Mouse (Mus musculus) cortical plate, adult 2 months (tissue): ENCODE measurements around the gene Celf2.

ENCODE experiments used
- CTCF ChIP-seq: fragments of 200-500 bp; IDR thresholded peaks from 2 replicates; pipeline ENCODE4 v1.5.1; 2011; ENCODE audit warnings: mild to moderate bottlenecking, control low read depth, low read length; ENCODE audit not compliant: insufficient read depth; ENCODE audit errors: extremely low read depth
- POLR2A ChIP-seq: fragments of 200-500 bp; IDR thresholded peaks from 2 replicates; pipeline ENCODE4 v1.6.1; 2011; ENCODE audit warnings: mild to moderate bottlenecking, low read length, control low read depth; ENCODE audit not compliant: insufficient read depth; ENCODE audit errors: extremely low read depth

DNA sequence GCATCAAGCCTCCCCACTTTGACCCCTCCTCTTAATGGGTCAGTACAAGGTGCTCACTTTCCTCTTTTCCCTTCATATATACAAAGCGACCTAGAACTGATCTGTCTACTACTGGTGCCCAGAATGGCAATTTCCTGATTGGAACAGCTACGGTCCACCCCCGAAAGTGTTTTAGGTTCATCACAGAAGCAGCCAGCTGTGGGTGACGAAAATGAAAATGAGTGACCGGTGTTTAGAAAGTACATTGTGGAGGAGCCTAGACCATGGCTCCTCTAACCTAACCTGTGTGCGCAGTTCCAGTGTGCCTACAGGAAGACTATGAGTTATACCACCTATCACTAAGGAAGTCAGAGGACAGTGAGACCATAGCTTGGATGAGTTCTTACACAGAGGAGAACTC is 874.5 kb downstream of the Celf2 start:
- no peak for TF ChIP-seq POLR2A
- TF ChIP-seq CTCF: no peak
